Comparison of ENCODE assay signal across 7 mouse cellular contexts in genomic region chr14:56811701-56812339, GRCm38 (mm10). TPM values are rescaled to one million over a fixed set of nuclear protein-coding genes. Genes with fewer than 3 reads are reported as not detected.
A peak's percentile ranks its signal among the peaks of the same experiment; 100 is the strongest.
DNase-seq lines count a peak whose midpoint lies in the region; ATAC-seq and TF ChIP-seq lines count a peak whose summit lies in the region.
"Not testable (repeated sequence)": the region's sequence is repeated elsewhere in the genome, so short reads cannot be mapped to it uniquely, and the experiment has no call there.

Gene Zmym5 (minus strand): TSS chr14:56811716.

- H3K9ac ChIP-seq in embryonic facial prominence, embryonic 11.5 days (replicated peaks; ENCODE audit: low read length), result peak within 1 kb of the TSS; percentile 82
- H3K9ac ChIP-seq in limb, embryonic 11.5 days (ENCODE audit: low read length), result peak within 1 kb of the TSS; percentile 83
- H3K9ac ChIP-seq in midbrain, embryonic 13.5 days (replicated peaks), result peak within 1 kb of the TSS; percentile 88

- DNase-seq in adrenal gland, postnatal 14 days, result peak; percentile 95
- DNase-seq in embryonic facial prominence, embryonic 11.5 days (ENCODE audit: low spot score), result peak; percentile 81
- peak; percentile 100 for DNase-seq in heart, adult 11 months
- peak; percentile 91 for DNase-seq in kidney, adult 18-20 months
- DNase-seq in limb, embryonic 11.5 days (ENCODE audit: low spot score), result peak; percentile 92

- peak within 1 kb of the TSS; percentile 55 for H3K4me2 ChIP-seq in embryonic facial prominence, embryonic 11.5 days (ENCODE audit: low read depth, low read length)
- peak within 1 kb of the TSS; percentile 67 for H3K4me2 ChIP-seq in limb, embryonic 11.5 days (ENCODE audit: low read depth, severe bottlenecking)
- peak within 1 kb of the TSS; percentile 67 for H3K4me2 ChIP-seq in midbrain, embryonic 13.5 days (replicated peaks)

- not testable (repeated sequence) for H3K27me3 ChIP-seq in embryonic facial prominence, embryonic 11.5 days (ENCODE audit: control insufficient read depth, insufficient read depth, low read length); limb, embryonic 11.5 days (ENCODE audit: control insufficient read depth, insufficient read depth, low read length); midbrain, embryonic 13.5 days; small intestine, adult 2 months (ENCODE audit: control insufficient read depth, insufficient read depth, low read length)

- WGBS in embryonic facial prominence, embryonic 11.5 days, result under 1% methylated on average over 27 of the region's 72 CpGs
- WGBS in limb, embryonic 11.5 days, result 0% methylated on average over 40 of the region's 72 CpGs
- WGBS in midbrain, embryonic 13.5 days, result 0% methylated on average over 32 of the region's 72 CpGs
- WGBS in small intestine, adult 2 months, result under 1% methylated on average over 56 of the region's 72 CpGs

- ATAC-seq in embryonic facial prominence, embryonic 11.5 days (replicated peaks; ENCODE audit: insufficient number of reproducible peaks, low FRiP score, low TSS enrichment, low read depth), result peak; percentile 98
- peak; percentile 98 for ATAC-seq in limb, embryonic 11.5 days (ENCODE audit: insufficient number of reproducible peaks, low FRiP score, low TSS enrichment, low read depth)
- ATAC-seq in midbrain, embryonic 13.5 days, result peak; percentile 98

- peak within 1 kb of the TSS; percentile 90 for H3K27ac ChIP-seq in embryonic facial prominence, embryonic 11.5 days (replicated peaks; ENCODE audit: low read depth, low read length)
- H3K27ac ChIP-seq in limb, embryonic 11.5 days (replicated peaks; ENCODE audit: low read depth, low read length), result peak within 1 kb of the TSS; percentile 87
- H3K27ac ChIP-seq in midbrain, embryonic 13.5 days, result peak within 1 kb of the TSS; percentile 96
- peak within 1 kb of the TSS; percentile 84 for H3K27ac ChIP-seq in small intestine, adult 2 months (ENCODE audit: insufficient read depth, low read depth, low read length)

- H3K9me3 ChIP-seq in embryonic facial prominence, embryonic 11.5 days (replicated peaks; ENCODE audit: control insufficient read depth, low read length); limb, embryonic 11.5 days (ENCODE audit: control insufficient read depth, low read length); midbrain, embryonic 13.5 days: not testable (repeated sequence)

- not testable (repeated sequence) for H3K4me1 ChIP-seq in embryonic facial prominence, embryonic 11.5 days (ENCODE audit: control insufficient read depth, insufficient read depth, low read length); limb, embryonic 11.5 days (ENCODE audit: control insufficient read depth, insufficient read depth, low read length); small intestine, adult 2 months (ENCODE audit: control insufficient read depth, insufficient read depth, insufficient read length, low read length)
- peaks cover 28% of the 10 kb centered on the region for H3K4me1 ChIP-seq in midbrain, embryonic 13.5 days (replicated peaks)

- H3K36me3 ChIP-seq in embryonic facial prominence, embryonic 11.5 days (replicated peaks; ENCODE audit: control insufficient read depth, insufficient read depth, low read depth, low read length); limb, embryonic 11.5 days (ENCODE audit: control insufficient read depth, insufficient read depth, low read length); midbrain, embryonic 13.5 days; small intestine, adult 2 months (ENCODE audit: control insufficient read depth, insufficient read depth, low read length): not testable (repeated sequence)

- peak; percentile 32; the same call in 1 of the 2 replicates for TF ChIP-seq POLR2A in small intestine, adult 2 months (IDR thresholded peaks at IDR 0.05; ENCODE audit: low read depth, low read length)

- H3K4me3 ChIP-seq in embryonic facial prominence, embryonic 11.5 days (ENCODE audit: low read depth, low read length), result peak within 1 kb of the TSS; percentile 75
- H3K4me3 ChIP-seq in limb, embryonic 11.5 days (ENCODE audit: low read depth, low read length), result peak within 1 kb of the TSS; percentile 69
- H3K4me3 ChIP-seq in midbrain, embryonic 13.5 days (replicated peaks), result peak within 1 kb of the TSS; percentile 75
- peak within 1 kb of the TSS; percentile 90 for H3K4me3 ChIP-seq in small intestine, adult 2 months (ENCODE audit: low read depth, low read length)

- not testable (repeated sequence) for TF ChIP-seq CTCF in small intestine, adult 2 months (IDR thresholded peaks at IDR 0.05; ENCODE audit: extremely low read depth, insufficient read length, insufficient replicate concordance, low read depth, low read length)

RNA-seq across cellular contexts. Expression of gene Zmym5, which starts in this region (rescaled TPM):
- total RNA-seq in adrenal gland, postnatal 14 days (2021), result 30.7 and 34.7 TPM in 2 replicates
- 24.2 and 26.2 TPM in 2 replicates for polyA plus RNA-seq in embryonic facial prominence, embryonic 11.5 days (2014; fragmentation: Nextera tagmentation; extraction: Ambion mirVana)
- polyA plus RNA-seq in limb, embryonic 11.5 days (2014; fragmentation: Nextera tagmentation; extraction: Ambion mirVana), result 23.9 and 26.6 TPM in 2 replicates
- polyA plus RNA-seq in midbrain, embryonic 13.5 days (2015; fragmentation: Nextera tagmentation; extraction: Ambion mirVana), result 37.1 and 38.1 TPM in 2 replicates
- polyA plus RNA-seq in small intestine, adult 2 months (2012; rRNA removed), result 1.1 and 2.7 TPM in 2 replicates

Comparison
In these comparisons a context has a peak if more than half of its experiments do, and no peak if none do; other contexts are left out.
1. Peak in every context shown above with its lines: DNase-seq, ATAC-seq, H3K4me3 ChIP-seq and H3K27ac ChIP-seq.